Mouse (Mus musculus): Measurements from ENCODE around the gene Pdpn. TPM values are rescaled to one million over a fixed set of nuclear protein-coding genes. Genes with fewer than 3 reads are reported as not detected.

The Pdpn gene
- not detected in 2 replicates for polyA plus RNA-seq (2012)

GRCm38 (mm10) chr4:143299325-143300070 is at the start of gene Pdpn:
TSS of gene Pdpn (minus strand) at chr4:143299564.

Other genes starting within 250 kb of the Pdpn start
- gene Prdm2, start 86.6 kb downstream of the Pdpn start, polyA plus RNA-seq (2012), result 9.2 and 10.3 TPM in 2 replicates
- gene Lrrc38, start 50.2 kb upstream of the Pdpn start, polyA plus RNA-seq (2012), result not detected in 2 replicates
- gene Pramel1, start 94.9 kb upstream of the Pdpn start, polyA plus RNA-seq (2012), result not detected in 2 replicates
- gene Pramef8, start 112.9 kb upstream of the Pdpn start, polyA plus RNA-seq (2012), result 0.49 and 0.52 TPM in 2 replicates
- not detected in 2 replicates for gene Oog4, start 150.8 kb upstream of the Pdpn start, polyA plus RNA-seq (2012)
- gene Gm13043, start 211.8 kb upstream of the Pdpn start, polyA plus RNA-seq (2012), result not detected in 2 replicates
- gene Gm13040, start 236.4 kb upstream of the Pdpn start, polyA plus RNA-seq (2012), result not detected in 2 replicates